Mouse (Mus musculus): ENCODE results near the gene Ift43. TPM values are rescaled to one million over a fixed set of nuclear protein-coding genes. Genes with fewer than 3 reads are reported as not detected.

Gene Ift43
- total RNA-seq (2023): not detected in 2 replicates

GRCm38 (mm10) chr12:86082481-86083012, at the start of gene Ift43:
Gene Ift43, plus strand, starts transcription at chr12:86082541.

GRCm38 (mm10) chr12:86078553-86079201, 3.7 kb upstream of the Ift43 start, which contains the start of gene Tgfb3:
Gene Tgfb3, minus strand, starts transcription at chr12:86079041.

Other genes starting within 250 kb of the Ift43 start
- not detected in 2 replicates for gene Tgfb3, start 3.5 kb upstream of the Ift43 start, total RNA-seq (2023)
- gene Gpatch2l, start 159.3 kb downstream of the Ift43 start, total RNA-seq (2023): 70.2 and 110 TPM in 2 replicates